Mouse (Mus musculus): Measurements from ENCODE around the gene Ankrd40. TPM values are rescaled to one million over a fixed set of nuclear protein-coding genes. Genes with fewer than 3 reads are reported as not detected.
A peak's percentile ranks its signal among the peaks of the same experiment; 100 is the strongest.

Ankrd40 gene
- polyA plus RNA-seq, 1 experiment from 2014 or later: 20.4 TPM

- no peaks in the 10 kb centered on the region for H3K27me3 ChIP-seq (replicated peaks; ENCODE audit: control insufficient read depth, insufficient read depth, low read length)
- H3K9ac ChIP-seq (ENCODE audit: low read length): no peak overlapping the region
- H3K36me3 ChIP-seq (ENCODE audit: control insufficient read depth, insufficient read depth, low read length): peaks cover 98% of the 10 kb centered on the region
- H3K4me3 ChIP-seq (ENCODE audit: low read depth, low read length): no peak overlapping the region
- WGBS: 85% methylated on average over 9 of the region's 9 CpGs
- H3K4me2 ChIP-seq (ENCODE audit: low read length): no peak overlapping the region
- DNase-seq (ENCODE audit: low spot score) (no peak), ATAC-seq (replicated peaks; ENCODE audit: low FRiP score, low TSS enrichment, low read depth) (no peak)
- H3K27ac ChIP-seq (ENCODE audit: low read depth): no peak overlapping the region
- no peaks in the 10 kb centered on the region for H3K9me3 ChIP-seq (ENCODE audit: control insufficient read depth, low read length)
- no peaks in the 10 kb centered on the region for H3K4me1 ChIP-seq (replicated peaks; ENCODE audit: control insufficient read depth, insufficient read depth, low read length)
These were observed 32.6 kb upstream of the Ankrd40 start for GRCm38 (mm10) chr11:94294996-94295845.

- DNase-seq (ENCODE audit: low spot score) (no peak), ATAC-seq (replicated peaks; ENCODE audit: low FRiP score, low TSS enrichment, low read depth) (no peak)
- H3K4me2 ChIP-seq (ENCODE audit: low read length): no peak overlapping the region
- H3K4me3 ChIP-seq (ENCODE audit: low read depth, low read length): no peak overlapping the region
- H3K27me3 ChIP-seq (replicated peaks; ENCODE audit: control insufficient read depth, insufficient read depth, low read length): no peaks in the 10 kb centered on the region
- no peak overlapping the region for H3K27ac ChIP-seq (ENCODE audit: low read depth)
- H3K36me3 ChIP-seq (ENCODE audit: control insufficient read depth, insufficient read depth, low read length): peaks cover 19% of the 10 kb centered on the region
- H3K9me3 ChIP-seq (ENCODE audit: control insufficient read depth, low read length): no peaks in the 10 kb centered on the region
- 78% methylated on average over 1 of the region's 1 CpGs for WGBS
- no peak overlapping the region for H3K9ac ChIP-seq (ENCODE audit: low read length)
- peaks cover 29% of the 10 kb centered on the region for H3K4me1 ChIP-seq (replicated peaks; ENCODE audit: control insufficient read depth, insufficient read depth, low read length)
These were observed 15.1 kb upstream of the Ankrd40 start for GRCm38 (mm10) chr11:94312733-94313132.

DNA sequence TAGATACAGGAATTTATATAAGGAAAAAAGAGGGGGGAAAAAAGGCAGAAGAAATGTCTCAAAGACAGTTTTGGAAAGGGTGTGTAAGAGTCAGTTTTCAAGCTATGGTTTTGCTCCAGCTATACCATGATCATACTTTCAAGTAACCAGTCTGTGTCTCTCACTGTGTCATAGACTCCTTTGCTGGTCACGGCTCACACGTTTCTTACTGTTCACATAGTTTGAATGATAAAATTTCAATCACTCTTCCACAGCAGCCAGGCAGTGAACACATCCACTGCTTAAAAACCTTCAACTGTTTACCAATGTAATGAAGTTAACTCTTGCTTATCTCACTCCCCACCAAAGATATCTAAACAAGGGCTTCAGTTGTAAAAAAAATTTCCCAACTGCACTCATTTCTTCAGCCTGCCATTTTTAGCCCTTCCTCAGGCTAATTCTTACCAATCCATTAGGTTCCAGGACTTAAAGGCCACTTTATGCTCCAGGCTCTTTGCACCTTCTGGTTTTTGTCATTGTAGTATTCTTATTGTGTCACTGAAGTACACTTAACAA lies 13.6 kb upstream of the Ankrd40 start:
- Histone ChIP-seq H3K9me3 (ENCODE audit: control insufficient read depth, low read length) (no peaks in the 10 kb centered on the region), H3K27me3 (replicated peaks; ENCODE audit: control insufficient read depth, insufficient read depth, low read length) (no peaks in the 10 kb centered on the region), H3K4me1 (replicated peaks; ENCODE audit: control insufficient read depth, insufficient read depth, low read length) (peaks cover 35% of the 10 kb centered on the region), H3K36me3 (ENCODE audit: control insufficient read depth, insufficient read depth, low read length) (peaks cover 8% of the 10 kb centered on the region), H3K4me2 (ENCODE audit: low read length) (no peak overlapping the region), H3K9ac (ENCODE audit: low read length) (no peak overlapping the region), H3K4me3 (ENCODE audit: low read depth, low read length) (no peak overlapping the region), H3K27ac (ENCODE audit: low read depth) (no peak overlapping the region)
- DNase-seq (ENCODE audit: low spot score): no peak
- no peak for ATAC-seq (replicated peaks; ENCODE audit: low FRiP score, low TSS enrichment, low read depth)
- WGBS: 57% methylated on average over 2 of the region's 2 CpGs

- no peak overlapping the region for H3K27ac ChIP-seq (ENCODE audit: low read depth)
- DNase-seq (ENCODE audit: low spot score) (no peak), ATAC-seq (replicated peaks; ENCODE audit: low FRiP score, low TSS enrichment, low read depth) (no peak)
- H3K9ac ChIP-seq (ENCODE audit: low read length): no peak overlapping the region
- no peaks in the 10 kb centered on the region for H3K9me3 ChIP-seq (ENCODE audit: control insufficient read depth, low read length)
- H3K36me3 ChIP-seq (ENCODE audit: control insufficient read depth, insufficient read depth, low read length): peaks cover 8% of the 10 kb centered on the region; the same call in 1 of the 2 replicates
- no peaks in the 10 kb centered on the region for H3K27me3 ChIP-seq (replicated peaks; ENCODE audit: control insufficient read depth, insufficient read depth, low read length)
- H3K4me1 ChIP-seq (replicated peaks; ENCODE audit: control insufficient read depth, insufficient read depth, low read length): peaks cover 35% of the 10 kb centered on the region
- 32% methylated on average over 1 of the region's 1 CpGs for WGBS
- H3K4me2 ChIP-seq (ENCODE audit: low read length): no peak overlapping the region
- H3K4me3 ChIP-seq (ENCODE audit: low read depth, low read length): no peak overlapping the region
These were observed 12.5 kb upstream of the Ankrd40 start for GRCm38 (mm10) chr11:94315308-94315707.

DNA sequence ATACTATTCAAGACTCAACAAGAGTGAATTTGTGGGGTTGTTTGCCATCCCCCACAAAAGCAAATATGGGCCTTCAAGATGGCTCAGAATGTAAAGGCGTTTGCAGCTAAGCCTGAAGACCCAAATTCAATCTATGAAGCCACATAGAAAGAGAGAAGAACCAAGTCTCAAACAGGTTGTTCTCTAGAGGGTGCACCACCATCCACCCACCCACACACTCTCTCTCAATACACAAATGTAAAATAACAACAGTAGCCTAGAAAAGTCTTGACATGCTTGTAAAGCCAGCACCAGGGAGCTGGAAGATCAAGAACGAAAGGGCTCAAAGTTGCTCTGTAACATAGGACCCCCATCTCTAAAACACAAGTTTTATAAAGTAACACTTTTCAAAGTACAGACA lies 11.3 kb upstream of the Ankrd40 start:
- Histone ChIP-seq H3K27me3 (replicated peaks; ENCODE audit: control insufficient read depth, insufficient read depth, low read length) (no peaks in the 10 kb centered on the region), H3K9me3 (ENCODE audit: control insufficient read depth, low read length) (no peaks in the 10 kb centered on the region), H3K4me3 (ENCODE audit: low read depth, low read length) (no peak overlapping the region), H3K36me3 (ENCODE audit: control insufficient read depth, insufficient read depth, low read length) (peaks cover 8% of the 10 kb centered on the region; the same call in 1 of the 2 replicates), H3K27ac (ENCODE audit: low read depth) (no peak overlapping the region), H3K9ac (ENCODE audit: low read length) (no peak overlapping the region), H3K4me2 (ENCODE audit: low read length) (no peak overlapping the region), H3K4me1 (replicated peaks; ENCODE audit: control insufficient read depth, insufficient read depth, low read length) (peaks cover 35% of the 10 kb centered on the region)
- ATAC-seq (replicated peaks; ENCODE audit: low FRiP score, low TSS enrichment, low read depth) (no peak), DNase-seq (ENCODE audit: low spot score) (no peak)
- 64% methylated on average over 2 of the region's 2 CpGs for WGBS

DNA sequence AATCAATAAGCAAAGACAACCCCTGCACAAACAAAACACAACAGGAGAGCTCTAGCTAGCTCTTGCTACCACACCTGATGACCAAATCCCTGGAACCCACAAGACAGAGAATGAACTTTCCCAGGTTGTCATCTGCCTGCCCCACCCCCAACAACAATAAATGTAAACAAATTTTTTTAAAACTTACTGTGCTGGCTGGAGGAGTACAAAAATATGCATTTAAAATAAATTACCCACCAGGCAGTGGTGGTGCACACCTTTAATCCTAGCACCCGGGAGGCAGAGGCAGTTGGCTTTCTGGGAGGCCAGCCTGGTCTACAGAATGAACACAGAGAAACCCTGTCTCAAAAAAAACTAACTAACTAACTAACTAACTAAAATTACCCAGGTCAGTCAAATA lies 10.8 kb upstream of the Ankrd40 start:
- Histone ChIP-seq H3K27ac (ENCODE audit: low read depth) (no peak overlapping the region), H3K4me3 (ENCODE audit: low read depth, low read length) (no peak overlapping the region), H3K36me3 (ENCODE audit: control insufficient read depth, insufficient read depth, low read length) (peaks cover 8% of the 10 kb centered on the region; the same call in 1 of the 2 replicates), H3K4me1 (replicated peaks; ENCODE audit: control insufficient read depth, insufficient read depth, low read length) (peaks cover 35% of the 10 kb centered on the region), H3K9ac (ENCODE audit: low read length) (no peak overlapping the region), H3K4me2 (ENCODE audit: low read length) (peak overlapping the region; percentile 26; the same call in 1 of the 2 replicates), H3K27me3 (replicated peaks; ENCODE audit: control insufficient read depth, insufficient read depth, low read length) (no peaks in the 10 kb centered on the region), H3K9me3 (ENCODE audit: control insufficient read depth, low read length) (no peaks in the 10 kb centered on the region)
- 59% methylated on average over 1 of the region's 1 CpGs for WGBS
- DNase-seq (ENCODE audit: low spot score) (no peak), ATAC-seq (replicated peaks; ENCODE audit: low FRiP score, low TSS enrichment, low read depth) (no peak)

DNA sequence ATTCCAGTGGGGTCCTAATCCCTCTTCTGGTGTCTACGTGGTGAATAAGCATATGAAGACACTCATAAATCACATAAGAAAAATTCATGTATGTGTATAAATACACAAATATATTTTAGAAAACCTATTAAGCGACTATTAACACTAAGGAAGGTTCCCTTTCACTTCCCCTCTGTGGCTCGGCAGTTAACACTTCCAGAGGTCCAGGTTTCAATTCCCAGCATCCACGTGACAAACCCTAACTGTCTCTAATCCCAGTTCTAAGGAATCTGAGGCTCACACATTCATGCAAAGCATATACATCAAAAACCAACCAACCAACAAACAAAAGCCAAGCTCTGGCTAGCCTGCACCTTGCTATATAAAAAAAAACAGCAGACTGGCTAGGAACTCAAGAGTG lies 10.3 kb upstream of the Ankrd40 start:
- peak overlapping the region; percentile 26 for H3K4me2 ChIP-seq (ENCODE audit: low read length)
- ATAC-seq (replicated peaks; ENCODE audit: low FRiP score, low TSS enrichment, low read depth): no peak
- DNase-seq (ENCODE audit: low spot score): no peak
- H3K9me3 ChIP-seq (ENCODE audit: control insufficient read depth, low read length): no peaks in the 10 kb centered on the region
- WGBS: 47% methylated on average over 4 of the region's 4 CpGs
- peaks cover 35% of the 10 kb centered on the region for H3K4me1 ChIP-seq (replicated peaks; ENCODE audit: control insufficient read depth, insufficient read depth, low read length)
- no peaks in the 10 kb centered on the region for H3K27me3 ChIP-seq (replicated peaks; ENCODE audit: control insufficient read depth, insufficient read depth, low read length)
- H3K27ac ChIP-seq (ENCODE audit: low read depth): no peak overlapping the region
- H3K36me3 ChIP-seq (ENCODE audit: control insufficient read depth, insufficient read depth, low read length): peaks cover 8% of the 10 kb centered on the region; the same call in 1 of the 2 replicates
- H3K4me3 ChIP-seq (ENCODE audit: low read depth, low read length): no peak overlapping the region
- H3K9ac ChIP-seq (ENCODE audit: low read length): no peak overlapping the region

GRCm38 (mm10) chr11:94318056-94318455 lies 9.7 kb upstream of the Ankrd40 start:
- WGBS: 81% methylated on average over 5 of the region's 5 CpGs
- no peak for DNase-seq (ENCODE audit: low spot score)
- H3K9ac ChIP-seq (ENCODE audit: low read length): no peak overlapping the region
- peaks cover 35% of the 10 kb centered on the region for H3K4me1 ChIP-seq (replicated peaks; ENCODE audit: control insufficient read depth, insufficient read depth, low read length)
- peaks cover 8% of the 10 kb centered on the region; the same call in 1 of the 2 replicates for H3K36me3 ChIP-seq (ENCODE audit: control insufficient read depth, insufficient read depth, low read length)
- no peaks in the 10 kb centered on the region for H3K27me3 ChIP-seq (replicated peaks; ENCODE audit: control insufficient read depth, insufficient read depth, low read length)
- no peak overlapping the region for H3K4me3 ChIP-seq (ENCODE audit: low read depth, low read length)
- ATAC-seq (replicated peaks; ENCODE audit: low FRiP score, low TSS enrichment, low read depth): no peak
- H3K4me2 ChIP-seq (ENCODE audit: low read length): no peak overlapping the region
- H3K9me3 ChIP-seq (ENCODE audit: control insufficient read depth, low read length): no peaks in the 10 kb centered on the region
- H3K27ac ChIP-seq (ENCODE audit: low read depth): no peak overlapping the region

All from intestine, embryonic 14.5 days (tissue).